Mouse (Mus musculus) neutrophil, adult 59 days (primary cell): ENCODE measurements around the gene Timeless. TPM values are rescaled to one million over a fixed set of nuclear protein-coding genes. Genes with fewer than 3 reads are reported as not detected.

ENCODE experiments used
- total RNA-seq, 2 experiments: library from RNA; stranded (reverse); gene quantifications; 1 replicate in 1 of 2; 2 replicates in 1 of 2; pipeline ENCODE4 v1.2.4; 2023

The Timeless gene
- total RNA-seq, result 10 to 100 TPM; 23.8 to 29.8 TPM

GRCm38 (mm10) chr10:128231697-128232419, at the start of gene Timeless:
Gene Timeless, plus strand, starts transcription at chr10:128232065.

GRCm38 (mm10) chr10:128194024-128194550, 37.8 kb upstream of the Timeless start, which contains the start of gene Gls2:
Gene Gls2, plus strand, starts transcription at chr10:128194457.

GRCm38 (mm10) chr10:128211390-128212108, 20.3 kb upstream of the Timeless start, which contains the start of gene Spryd4:
Gene Spryd4, minus strand, starts transcription at chr10:128211807.

GRCm38 (mm10) chr10:128225538-128225937, 6.3 kb upstream of the Timeless start, which contains the start of gene Mip:
Gene Mip, plus strand, starts transcription at chr10:128225838.

GRCm38 (mm10) chr10:128253677-128254255, 21.9 kb downstream of the Timeless start, which contains the start of gene Apon:
Gene Apon, plus strand, starts transcription at chr10:128254096.

GRCm38 (mm10) chr10:128268371-128268770, 36.5 kb downstream of the Timeless start, which contains the start of gene Apof:
Gene Apof, plus strand, starts transcription at chr10:128268671.

GRCm38 (mm10) chr10:128270287-128270841, 38.5 kb downstream of the Timeless start, which contains the start of gene Stat2:
Gene Stat2, plus strand, starts transcription at chr10:128270559.

GRCm38 (mm10) chr10:128298702-128299171, 66.9 kb downstream of the Timeless start, which contains the start of gene Il23a:
Gene Il23a, minus strand, starts transcription at chr10:128298752.

Other genes with a start within 250 kb of the Timeless start
- gene Hsd17b6, start 224.5 kb upstream of the Timeless start, total RNA-seq, result not detected
- 10 to 100 TPM; 22.9 to 23.7 TPM for gene Prim1, start 216.9 kb upstream of the Timeless start, total RNA-seq
- 100 to 1,000 TPM; 305 to 359 TPM for gene Naca, start 196.5 kb upstream of the Timeless start, total RNA-seq
- 10 to 100 TPM; 58.1 to 76.4 TPM for gene Ptges3, start 173.1 kb upstream of the Timeless start, total RNA-seq
- gene Atp5b, start 148.8 kb upstream of the Timeless start, total RNA-seq, result 100 to 1,000 TPM; 522 to 523 TPM
- 10 to 100 TPM; 91.5 to 96.1 TPM for gene Baz2a, start 140.5 kb upstream of the Timeless start, total RNA-seq
- 10 to 100 TPM in 1 of 2 experiments, 1 to 10 TPM in 1; 9.3 to 10.6 TPM for gene Rbms2, start 51.8 kb upstream of the Timeless start, total RNA-seq
- gene Gls2, start 37.6 kb upstream of the Timeless start, total RNA-seq, result under 1 TPM in 1 of 2 experiments, not detected in 1; 0.36 TPM
- gene Spryd4, start 20.3 kb upstream of the Timeless start, total RNA-seq, result 1 to 10 TPM; 4.0 to 5.7 TPM
- gene Mip, start 6.2 kb upstream of the Timeless start, total RNA-seq, result not detected
- gene Apon, start 22.0 kb downstream of the Timeless start, total RNA-seq, result under 1 TPM; 0.42 to 0.64 TPM
- gene Apof, start 36.6 kb downstream of the Timeless start, total RNA-seq, result not detected
- 10 to 100 TPM; 33.8 to 44.4 TPM for gene Stat2, start 38.5 kb downstream of the Timeless start, total RNA-seq
- gene Il23a, start 66.7 kb downstream of the Timeless start, total RNA-seq, result not detected
- 10 to 100 TPM; 27.4 to 30.6 TPM for gene Pan2, start 71.3 kb downstream of the Timeless start, total RNA-seq
- 10 to 100 TPM; 26.9 to 36.3 TPM for gene Cnpy2, start 90.4 kb downstream of the Timeless start, total RNA-seq
- gene Cs, start 105.7 kb downstream of the Timeless start, total RNA-seq, result 100 to 1,000 TPM in 1 of 2 experiments, 10 to 100 TPM in 1; 93.2 to 107 TPM
- gene Coq10a, start 136.9 kb downstream of the Timeless start, total RNA-seq, result 10 to 100 TPM; 15.4 to 17.8 TPM
- gene Ankrd52, start 145.1 kb downstream of the Timeless start, total RNA-seq, result 10 to 100 TPM; 35.0 to 42.4 TPM
- not detected for gene Slc39a5, start 169.2 kb downstream of the Timeless start, total RNA-seq
- 10 to 100 TPM; 31.6 to 43.5 TPM for gene Nabp2, start 179.4 kb downstream of the Timeless start, total RNA-seq
- 10 to 100 TPM; 37.6 to 38.5 TPM for gene Rnf41, start 179.6 kb downstream of the Timeless start, total RNA-seq
- 10 to 100 TPM; 95.0 to 97.7 TPM for gene Smarcc2, start 227.2 kb downstream of the Timeless start, total RNA-seq